Mouse (Mus musculus): ENCODE data around the gene Slc28a3.

Slc28a3 gene

GRCm38 (mm10) chr13:58558216-58558615 lies 52.5 kb downstream of the Slc28a3 start:
- DNase-seq, result no peak

DNA sequence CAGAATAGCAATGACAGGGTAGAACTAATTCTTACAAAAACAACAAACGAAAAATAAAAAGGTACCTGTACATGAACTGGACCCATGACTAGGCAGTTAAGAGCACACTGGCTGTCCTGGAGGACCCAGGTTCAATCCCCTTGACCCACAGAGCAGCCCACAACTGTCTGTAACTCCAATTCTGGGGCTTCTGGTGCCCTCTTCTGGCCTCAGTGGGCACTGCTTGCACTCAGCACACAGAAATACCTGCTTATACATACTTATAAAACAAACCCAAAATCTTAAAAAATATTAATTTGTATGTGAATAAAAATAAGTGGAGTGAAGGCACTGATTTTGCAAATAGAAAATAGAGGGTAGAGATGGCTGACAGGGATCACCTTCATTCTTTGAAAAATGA lies 54.7 kb downstream of the Slc28a3 start:
- DNase-seq, result no peak

DNA sequence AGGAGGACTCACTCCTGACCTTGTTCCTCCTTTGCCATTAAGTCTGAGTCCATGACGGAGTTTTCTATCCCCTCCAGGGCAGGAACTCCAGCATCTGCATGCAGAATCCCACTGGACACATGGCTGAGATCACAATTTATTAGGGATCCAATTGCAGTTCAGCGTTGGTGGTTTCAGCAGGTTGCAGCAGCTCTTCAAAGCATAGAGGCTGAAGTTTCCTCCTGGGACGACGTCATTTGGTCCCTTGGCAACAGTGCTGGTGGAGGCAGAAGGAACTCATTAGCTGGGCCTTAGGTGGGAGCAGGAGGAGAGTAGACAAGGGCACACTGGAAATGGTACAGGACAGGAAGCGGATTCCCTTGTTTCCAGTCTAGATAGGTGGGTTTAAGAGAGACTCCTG lies 55.1 kb downstream of the Slc28a3 start:
- no peak for DNase-seq

DNA sequence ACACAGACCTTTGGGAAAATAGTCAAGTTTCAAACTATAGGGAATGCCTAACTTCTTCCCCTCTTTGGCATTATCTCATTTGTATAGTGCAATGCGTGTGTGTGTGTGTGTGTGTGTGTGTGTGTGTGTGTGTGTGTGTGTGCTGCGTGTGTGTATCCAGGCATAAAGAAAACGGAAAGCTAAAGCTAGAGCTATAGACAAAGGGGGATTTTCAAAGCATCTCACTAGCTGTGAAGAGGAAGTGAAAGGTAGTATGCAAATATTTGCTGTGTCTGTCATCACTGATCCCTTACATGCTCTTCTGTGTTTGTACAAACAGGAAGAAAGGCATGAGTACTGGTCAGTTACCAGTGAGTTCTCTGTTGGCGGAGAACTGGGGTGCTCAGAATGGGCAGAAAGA lies 58.8 kb downstream of the Slc28a3 start:
- no peak for DNase-seq

DNA sequence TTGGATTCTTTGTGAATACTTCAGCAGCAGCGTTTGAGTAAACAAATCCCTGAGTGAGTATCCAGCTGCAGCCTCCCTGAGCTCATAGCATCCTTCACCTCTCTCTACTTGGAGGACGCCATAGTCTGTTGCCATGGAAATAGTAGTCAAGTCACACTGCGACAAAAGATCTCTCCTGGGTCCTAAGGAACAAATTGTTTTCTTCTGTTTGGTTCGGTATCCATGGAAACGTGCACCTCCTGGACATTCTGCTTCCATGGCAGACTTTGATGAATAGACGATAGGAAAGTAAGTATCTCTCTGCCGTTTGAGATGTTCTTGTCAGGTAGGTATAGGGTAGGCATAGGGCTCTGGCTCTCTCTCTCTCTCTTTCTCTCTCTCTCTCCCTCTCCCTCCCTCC lies 63.1 kb downstream of the Slc28a3 start:
- peak; percentile 82 for DNase-seq

DNA sequence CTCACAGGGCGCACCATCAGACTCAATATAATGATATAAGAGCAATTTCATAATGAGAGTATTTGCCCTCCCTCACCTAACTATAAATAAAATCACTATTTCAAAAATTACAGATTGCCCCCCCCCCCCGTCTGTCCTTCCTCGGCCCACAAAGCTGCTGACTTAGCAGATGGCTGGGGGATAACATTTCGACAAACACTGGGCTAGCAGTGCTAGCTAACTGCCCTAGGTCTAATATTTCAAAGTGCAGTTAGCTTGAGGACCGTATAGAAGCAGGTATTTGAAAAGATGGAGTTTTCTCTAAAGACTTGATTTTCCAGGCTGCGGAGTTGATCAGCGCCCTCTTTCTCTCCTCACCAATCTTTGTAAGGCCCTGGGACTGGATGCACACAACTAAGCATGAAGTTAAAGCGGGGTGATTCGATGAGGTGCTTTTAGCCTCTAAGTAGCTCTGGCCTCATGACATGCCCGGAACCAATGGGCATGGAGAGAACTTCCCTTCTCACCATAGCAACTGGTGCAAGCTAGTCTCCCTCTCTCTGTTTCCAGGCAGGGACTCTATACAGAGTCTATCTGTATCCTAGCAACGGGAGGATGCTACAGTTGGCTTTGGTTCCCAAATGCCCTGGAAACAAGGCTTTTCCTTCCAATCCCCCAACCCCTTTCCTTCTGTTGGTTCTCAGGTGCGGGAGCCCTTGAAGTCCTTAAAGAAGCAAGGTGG lies 66.8 kb downstream of the Slc28a3 start:
- DNase-seq, result peak; percentile 90

GRCm38 (mm10) chr13:58543066-58543465 lies 67.6 kb downstream of the Slc28a3 start:
- DNase-seq, result peak; percentile 83

- DNase-seq, result no peak
Measured at GRCm38 (mm10) chr13:58542601-58543041, 68.1 kb downstream of the Slc28a3 start.

DNA sequence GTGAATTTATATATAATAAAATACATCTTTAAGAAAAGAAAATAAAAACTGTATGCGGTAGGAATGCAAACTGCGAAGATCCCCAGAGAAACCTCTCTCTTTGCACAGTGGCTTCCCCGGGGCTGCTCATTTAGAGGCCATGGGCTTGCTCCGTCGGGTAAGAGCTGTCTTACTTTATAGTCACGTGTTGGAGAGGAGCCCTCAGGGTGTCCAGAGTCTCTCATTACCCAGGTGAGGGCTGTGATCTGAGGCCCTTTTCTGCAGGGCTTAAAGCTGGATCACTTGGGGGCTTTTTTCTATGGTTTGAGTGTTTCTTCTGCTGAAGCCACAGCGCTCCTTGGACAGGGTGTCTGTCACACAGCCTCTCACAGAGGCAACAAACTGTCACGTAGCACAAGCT lies 68.5 kb downstream of the Slc28a3 start:
- no peak for DNase-seq

DNA sequence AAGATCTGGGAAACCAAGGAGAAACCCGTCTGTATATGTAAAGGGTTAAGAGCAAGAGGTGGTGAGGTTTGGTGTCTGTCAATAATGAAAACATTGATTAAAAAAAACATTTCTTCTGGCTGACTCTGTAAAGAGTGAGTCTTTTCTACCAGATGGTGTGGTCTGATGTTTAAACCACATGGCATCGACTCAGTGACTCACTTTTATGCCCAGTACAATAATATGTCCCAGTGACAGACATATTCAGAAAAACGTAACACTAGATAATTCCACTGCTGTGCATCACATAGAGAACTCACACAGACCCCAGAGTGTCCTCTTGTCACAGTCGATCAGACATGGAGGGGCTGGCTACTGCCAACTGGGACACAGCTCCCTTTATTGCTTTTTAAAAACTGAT lies 69.1 kb downstream of the Slc28a3 start:
- DNase-seq, result no peak

DNA sequence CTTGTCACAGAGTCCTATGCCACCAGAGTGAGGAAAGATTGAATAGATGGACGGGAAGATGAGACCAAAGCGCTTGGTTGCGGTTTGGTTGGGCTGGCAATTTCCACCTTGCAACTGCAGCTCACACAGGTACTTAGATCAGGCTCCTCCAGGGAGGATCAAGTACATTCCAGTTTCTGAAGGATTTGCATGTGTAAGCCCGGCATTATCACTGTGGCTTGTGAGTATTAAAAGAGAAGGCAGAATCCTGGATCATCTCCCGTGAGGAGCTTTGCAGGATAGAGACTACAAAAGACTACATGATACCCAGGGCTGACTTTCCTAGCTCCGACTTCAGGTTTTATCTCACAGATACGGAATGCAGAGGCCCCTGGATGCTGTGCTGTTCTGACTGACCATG lies 71.7 kb downstream of the Slc28a3 start:
- DNase-seq, result peak; percentile 61

- peak; percentile 74 for DNase-seq
Measured at GRCm38 (mm10) chr13:58538366-58538765, 72.3 kb downstream of the Slc28a3 start.

GRCm38 (mm10) chr13:58537916-58538233 lies 72.8 kb downstream of the Slc28a3 start:
- DNase-seq, result no peak

DNA sequence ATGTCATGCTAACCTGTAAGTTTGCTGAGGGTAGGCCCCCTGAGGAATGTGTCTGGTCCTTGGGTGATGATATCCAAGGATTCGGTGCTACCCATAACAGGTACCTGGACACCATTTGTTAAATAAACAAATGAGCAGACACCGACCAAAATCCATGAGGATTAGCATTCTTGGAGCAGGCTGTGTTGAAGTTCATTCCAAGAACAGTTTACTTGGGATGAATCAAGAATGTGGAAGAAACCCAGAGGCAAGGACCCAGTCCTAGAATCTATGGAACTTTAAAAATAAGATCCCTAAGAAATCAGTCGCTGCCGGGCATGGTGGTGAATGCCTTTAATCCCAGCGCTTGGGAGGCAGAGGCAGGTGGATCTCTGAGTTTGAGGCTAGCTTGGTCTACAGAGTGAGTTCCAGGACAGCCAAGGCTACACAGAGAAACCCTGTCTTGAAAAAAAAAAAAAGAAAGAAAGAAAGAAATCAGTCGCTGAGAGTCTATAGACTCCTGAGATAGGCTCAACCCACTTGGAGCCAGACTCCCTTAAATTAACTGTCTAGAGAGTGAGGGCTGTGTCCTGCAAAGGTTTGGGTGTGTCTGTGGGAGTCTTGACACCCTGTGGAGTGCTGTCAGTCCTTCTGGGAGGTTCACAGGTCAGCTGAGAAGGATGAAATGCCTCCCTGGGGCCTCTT lies 73.3 kb downstream of the Slc28a3 start:
- DNase-seq, result no peak

DNA sequence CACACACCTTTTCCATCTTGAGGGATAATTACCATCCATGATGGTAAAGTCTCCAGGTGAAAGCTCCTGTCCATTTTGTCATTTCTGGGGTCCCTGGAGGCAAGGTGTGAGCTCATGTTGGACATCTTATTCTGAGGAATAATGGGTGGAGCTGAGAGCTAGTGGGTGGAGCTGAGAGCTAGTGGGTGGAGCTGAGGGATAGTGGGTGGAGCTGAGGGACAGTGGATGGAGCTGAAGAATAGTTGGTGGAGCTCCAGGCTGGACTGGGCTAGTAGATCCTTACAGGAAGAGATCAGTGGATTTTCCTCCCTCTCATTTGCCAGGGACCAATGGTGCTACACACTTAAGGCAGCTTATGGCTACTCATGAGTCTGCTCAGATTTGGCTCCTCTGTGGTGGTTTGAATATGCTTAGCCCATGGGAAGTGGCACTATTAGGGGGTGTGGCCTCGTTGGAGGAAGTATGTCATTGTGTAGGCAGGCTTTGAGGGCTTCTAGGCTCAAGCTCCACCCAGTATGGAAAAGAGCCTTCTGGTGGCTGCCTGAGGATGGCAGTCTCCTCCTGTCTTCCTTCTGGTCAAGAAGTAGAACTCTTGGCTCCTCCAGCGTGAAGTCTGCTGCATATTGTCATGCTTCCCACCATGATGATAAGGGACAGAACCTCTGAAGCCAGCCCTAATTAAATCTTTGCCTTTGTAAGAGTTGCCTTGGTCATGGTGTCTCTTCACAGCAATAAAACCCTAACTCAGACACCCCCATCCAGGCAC lies 74.0 kb downstream of the Slc28a3 start:
- DNase-seq, result no peak

- DNase-seq, result no peak
Measured at GRCm38 (mm10) chr13:58535321-58535720, 75.4 kb downstream of the Slc28a3 start.

DNA sequence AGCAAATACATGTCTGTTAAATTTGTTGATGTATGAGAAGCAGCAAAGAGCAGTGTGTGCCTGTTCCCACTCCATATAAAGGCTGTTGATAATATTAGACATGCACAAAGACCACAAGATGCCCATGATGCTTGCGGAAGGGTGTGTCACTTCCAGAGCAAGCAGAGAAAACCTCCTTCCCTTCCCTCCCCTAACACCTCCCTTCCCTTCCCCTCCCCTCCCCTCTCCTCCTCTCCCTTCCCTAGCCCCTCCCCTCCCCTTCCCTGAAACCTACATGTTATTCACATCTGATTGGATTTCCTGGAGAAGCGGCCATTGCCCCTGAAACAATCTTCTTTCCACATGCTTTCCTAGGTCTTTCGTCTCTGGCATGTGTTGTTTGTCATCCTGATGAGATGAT lies 75.8 kb downstream of the Slc28a3 start:
- no peak for DNase-seq

GRCm38 (mm10) chr13:58534216-58534841 lies 76.3 kb downstream of the Slc28a3 start:
- DNase-seq, result no peak

- no peak for DNase-seq
Measured at GRCm38 (mm10) chr13:58524581-58524980, 86.1 kb downstream of the Slc28a3 start.

DNA sequence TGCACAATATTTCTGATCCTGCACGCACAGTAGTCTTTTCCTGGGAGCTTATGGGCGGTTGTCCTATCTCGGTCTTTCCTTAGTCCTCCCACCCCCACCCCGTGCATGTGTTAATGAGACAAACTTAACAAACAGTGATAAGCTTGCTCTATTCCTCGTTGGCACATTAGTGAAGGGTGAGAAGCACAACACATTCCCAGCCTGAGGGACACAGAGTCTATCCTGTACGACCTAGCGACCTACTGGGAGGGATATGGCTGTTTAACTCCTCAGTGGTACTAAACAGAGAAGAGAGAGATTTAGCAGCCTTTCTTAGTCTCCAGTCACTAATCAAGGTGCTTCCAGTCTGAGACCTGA lies 86.9 kb downstream of the Slc28a3 start:
- no peak for DNase-seq

DNA sequence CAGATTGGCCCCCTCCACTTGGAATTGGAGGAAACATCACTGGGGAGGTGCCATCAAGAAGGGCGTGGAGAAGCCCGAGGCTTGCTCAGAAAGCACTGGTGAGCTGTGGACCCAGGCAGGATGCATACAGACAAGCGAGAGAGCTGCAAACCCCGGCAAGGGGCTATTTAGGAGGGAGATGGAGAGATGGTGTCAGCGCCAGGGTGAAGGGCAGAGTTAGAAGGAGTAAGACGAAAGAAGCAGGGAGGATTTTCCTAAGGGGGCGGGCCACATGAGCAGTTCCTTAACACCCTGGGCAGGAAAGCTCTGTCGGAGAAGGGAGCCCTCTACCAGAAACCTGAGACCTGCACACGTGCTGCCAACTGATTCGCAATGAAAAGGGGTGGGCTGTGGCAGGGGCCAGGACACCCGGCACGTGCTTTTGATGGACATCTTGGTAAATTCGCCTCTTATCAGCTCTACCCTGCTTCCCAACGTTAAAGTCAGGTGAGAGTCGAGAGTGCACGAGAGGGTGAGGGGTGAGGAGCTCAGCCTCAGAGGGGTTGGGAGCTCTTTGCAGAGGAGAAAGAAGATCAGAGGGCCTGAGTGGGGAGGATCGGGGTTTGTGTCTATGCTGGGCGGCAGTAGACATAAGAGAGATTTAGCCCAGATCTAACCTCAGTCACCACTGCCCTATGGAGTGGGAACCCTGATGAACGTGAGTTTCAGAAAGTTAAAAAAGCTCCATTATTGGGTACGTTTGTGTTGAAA lies 87.5 kb downstream of the Slc28a3 start:
- DNase-seq, result no peak

GRCm38 (mm10) chr13:58521331-58522030 lies 89.2 kb downstream of the Slc28a3 start:
- DNase-seq, result no peak
